In genomic region chr10:122886055-122886915, GRCm38 (mm10) we compare ENCODE assay signal across 8 mouse cellular contexts.
A peak's percentile ranks its signal among the peaks of the same experiment; 100 is the strongest.
DNase-seq lines count a peak whose midpoint lies in the region; ATAC-seq and TF ChIP-seq lines count a peak whose summit lies in the region.

No protein-coding gene starts in this region.

- no peak for TF ChIP-seq CTCF in brain, embryonic 14.5 days (IDR thresholded peaks at IDR 0.05; ENCODE audit: borderline replicate concordance, extremely low read depth, insufficient read depth, insufficient read length)

- peak; percentile 58 to 84 for DNase-seq in adrenal gland, adult (ENCODE audit: inconsistent age in 2 of 2, low spot score in 1 of 2)
- DNase-seq in adrenal gland, postnatal 4 days (ENCODE audit: low spot score in 2 of 2), result no peak
- DNase-seq in brain, embryonic 14.5 days (ENCODE audit: low read depth), result peak; percentile 90
- peak; percentile 40 to 51 for DNase-seq in left cerebral cortex, postnatal 36 days (ENCODE audit: low spot score in 2 of 2)
- DNase-seq in thymus, postnatal 0 days (ENCODE audit: low spot score), result no peak

- peak overlapping the region; percentile 46 for H3K4me2 ChIP-seq in embryonic facial prominence, embryonic 15.5 days (replicated peaks)
- H3K4me2 ChIP-seq in heart, embryonic 14.5 days (ENCODE audit: low read length), result peak overlapping the region; percentile 65
- peak overlapping the region; percentile 28 for H3K4me2 ChIP-seq in midbrain, embryonic 15.5 days

- intact Hi-C loops in left cerebral cortex, postnatal 36 days (cut with DNase I), result no loop called here

- H3K9ac ChIP-seq in embryonic facial prominence, embryonic 15.5 days, result peak overlapping the region; percentile 23; the same call in 1 of the 2 replicates
- H3K9ac ChIP-seq in heart, embryonic 14.5 days (ENCODE audit: low read length), result peak overlapping the region; percentile 73
- H3K9ac ChIP-seq in midbrain, embryonic 15.5 days, result peak overlapping the region; percentile 32

- TF ChIP-seq POLR2A in brain, embryonic 14.5 days (IDR thresholded peaks at IDR 0.05; ENCODE audit: borderline replicate concordance, extremely low read depth, insufficient read depth, insufficient read length, poor library complexity, severe bottlenecking), result no peak

- peaks cover 78% of the 10 kb centered on the region for H3K4me1 ChIP-seq in embryonic facial prominence, embryonic 15.5 days
- H3K4me1 ChIP-seq in heart, embryonic 14.5 days (ENCODE audit: control insufficient read depth in 2 of 2, insufficient read depth in 2 of 2, low read length in 2 of 2), result peaks cover 43 to 49% of the 10 kb centered on the region in 2 experiments
- peaks cover 60% of the 10 kb centered on the region for H3K4me1 ChIP-seq in midbrain, embryonic 15.5 days

- H3K4me3 ChIP-seq in embryonic facial prominence, embryonic 15.5 days (replicated peaks), result peak overlapping the region; percentile 21
- H3K4me3 ChIP-seq in heart, embryonic 14.5 days (ENCODE audit: control insufficient read depth in 1 of 2, insufficient read depth in 1 of 2, low read depth in 1 of 2, low read length in 2 of 2), result peak overlapping the region; percentile 20 to 32; a peak in 3 of 4 replicates
- H3K4me3 ChIP-seq in midbrain, embryonic 15.5 days, result no peak overlapping the region

- H3K9me3 ChIP-seq in embryonic facial prominence, embryonic 15.5 days (replicated peaks), result no peaks in the 10 kb centered on the region
- H3K9me3 ChIP-seq in heart, embryonic 14.5 days (ENCODE audit: control insufficient read depth, low read length), result no peaks in the 10 kb centered on the region
- H3K9me3 ChIP-seq in midbrain, embryonic 15.5 days, result no peaks in the 10 kb centered on the region

- 9% methylated on average over 26 of the region's 26 CpGs for WGBS in embryonic facial prominence, embryonic 15.5 days
- 10% methylated on average over 26 of the region's 26 CpGs for WGBS in heart, embryonic 14.5 days
- WGBS in midbrain, embryonic 15.5 days, result 1% methylated on average over 26 of the region's 26 CpGs

- H3K36me3 ChIP-seq in embryonic facial prominence, embryonic 15.5 days, result no peaks in the 10 kb centered on the region
- H3K36me3 ChIP-seq in heart, embryonic 14.5 days (ENCODE audit: control insufficient read depth, insufficient read depth, low read length), result no peaks in the 10 kb centered on the region
- no peaks in the 10 kb centered on the region for H3K36me3 ChIP-seq in midbrain, embryonic 15.5 days (replicated peaks)

- peak; percentile 27; the same call in 1 of the 2 replicates for ATAC-seq in embryonic facial prominence, embryonic 15.5 days (ENCODE audit: insufficient number of reproducible peaks, low FRiP score, low TSS enrichment, low read depth)
- ATAC-seq in heart, embryonic 14.5 days (ENCODE audit: insufficient number of reproducible peaks, insufficient read depth, low FRiP score, low read depth), result no peak
- peak; percentile 25 for ATAC-seq in midbrain, embryonic 15.5 days (replicated peaks)

- no peaks in the 10 kb centered on the region for H3K27me3 ChIP-seq in embryonic facial prominence, embryonic 15.5 days
- H3K27me3 ChIP-seq in heart, embryonic 14.5 days (ENCODE audit: control insufficient read depth, insufficient read depth, low read length), result no peaks in the 10 kb centered on the region
- no peaks in the 10 kb centered on the region for H3K27me3 ChIP-seq in midbrain, embryonic 15.5 days (replicated peaks)

- peak overlapping the region; percentile 97 for H3K27ac ChIP-seq in embryonic facial prominence, embryonic 15.5 days (replicated peaks)
- peak overlapping the region; percentile 32 to 48 for H3K27ac ChIP-seq in heart, embryonic 14.5 days (replicated peaks in 1 of 2; ENCODE audit: control insufficient read depth in 1 of 2, insufficient read depth in 1 of 2, low read depth in 2 of 2, low read length in 2 of 2)
- peak overlapping the region; percentile 86 for H3K27ac ChIP-seq in midbrain, embryonic 15.5 days

Comparison
In these comparisons a context has a peak if more than half of its experiments do, and no peak if none do; other contexts are left out.
1. DNase-seq: peak in adrenal gland, adult (2 of 2), brain, embryonic 14.5 days (single experiment) and left cerebral cortex, postnatal 36 days (2 of 2); none in adrenal gland, postnatal 4 days (0 of 2) and thymus, postnatal 0 days (single experiment).
2. H3K27ac ChIP-seq: peak in every context shown above with its lines; median percentile 97 in embryonic facial prominence, embryonic 15.5 days; 86 in midbrain, embryonic 15.5 days; 40 in heart, embryonic 14.5 days.
3. H3K9ac ChIP-seq: peak in every context shown above with its lines; median percentile 73 in heart, embryonic 14.5 days; 32 in midbrain, embryonic 15.5 days; 23 in embryonic facial prominence, embryonic 15.5 days.
4. Peak in every context shown above with its lines, with median percentiles within 50 percentile points of each other: H3K4me2 ChIP-seq.